Mouse (Mus musculus) spleen, postnatal 4 days (tissue): ENCODE measurements around the gene Tmem144.

Experiments
- DNase-seq, 2 experiments: peaks; one replicate each; pipeline ENCODE4 v3.0.0; 2022; ENCODE audit warnings: low spot score in 2 of 2

Tmem144 gene

GRCm38 (mm10) chr3:79852654-79853166 lies at the start of gene Tmem144:
TSS of gene Tmem144 (minus strand) at chr3:79852773.
- DNase-seq: no peak

GRCm38 (mm10) chr3:79901734-79902133 lies 49.2 kb upstream of the Tmem144 start:
- no peak for DNase-seq

GRCm38 (mm10) chr3:79901321-79901720 lies 48.7 kb upstream of the Tmem144 start:
- DNase-seq: no peak

GRCm38 (mm10) chr3:79900502-79900901 lies 47.9 kb upstream of the Tmem144 start:
- DNase-seq: no peak

GRCm38 (mm10) chr3:79899906-79900305 lies 47.3 kb upstream of the Tmem144 start:
- DNase-seq: no peak

- no peak for DNase-seq
Measured at GRCm38 (mm10) chr3:79898514-79898913, 45.9 kb upstream of the Tmem144 start.

GRCm38 (mm10) chr3:79897534-79898370 lies 45.2 kb upstream of the Tmem144 start:
- no peak for DNase-seq

- no peak for DNase-seq
Measured at GRCm38 (mm10) chr3:79887966-79888365, 35.4 kb upstream of the Tmem144 start.

- DNase-seq: no peak
Measured at GRCm38 (mm10) chr3:79887161-79887855, 34.7 kb upstream of the Tmem144 start.

GRCm38 (mm10) chr3:79886357-79887091 lies 34.0 kb upstream of the Tmem144 start:
- peak; percentile 20 to 63 for DNase-seq

- peak in 1 of 2 experiments; percentile 60 for DNase-seq
Measured at GRCm38 (mm10) chr3:79885686-79886356, 33.2 kb upstream of the Tmem144 start.

- DNase-seq: peak; percentile 32 to 63
Measured at GRCm38 (mm10) chr3:79884761-79885189, 32.2 kb upstream of the Tmem144 start.

GRCm38 (mm10) chr3:79884305-79884704 lies 31.7 kb upstream of the Tmem144 start, which contains the start of gene Fam198b:
TSS of gene Fam198b (plus strand) at chr3:79884533.
- DNase-seq: no peak

GRCm38 (mm10) chr3:79883092-79883491 lies 30.5 kb upstream of the Tmem144 start:
- peak; percentile 42 to 73 for DNase-seq

GRCm38 (mm10) chr3:79881645-79882044 lies 29.1 kb upstream of the Tmem144 start:
- DNase-seq: no peak

GRCm38 (mm10) chr3:79879246-79879645 lies 26.7 kb upstream of the Tmem144 start:
- no peak for DNase-seq

- DNase-seq: no peak
Measured at GRCm38 (mm10) chr3:79878350-79878749, 25.8 kb upstream of the Tmem144 start.

GRCm38 (mm10) chr3:79875471-79875870 lies 22.9 kb upstream of the Tmem144 start:
- no peak for DNase-seq

- no peak for DNase-seq
Measured at GRCm38 (mm10) chr3:79867121-79867709, 14.6 kb upstream of the Tmem144 start.

GRCm38 (mm10) chr3:79866526-79866925 lies 14.0 kb upstream of the Tmem144 start:
- DNase-seq: no peak

- no peak for DNase-seq
Measured at GRCm38 (mm10) chr3:79866089-79866488, 13.5 kb upstream of the Tmem144 start.
